ENCODE assay signal across 8 mouse cellular contexts in genomic region chr4:136163448-136163847, GRCm38 (mm10). TPM values are rescaled to one million over a fixed set of nuclear protein-coding genes. Genes with fewer than 3 reads are reported as not detected.
DNase-seq lines count a peak whose midpoint lies in the region; ATAC-seq and TF ChIP-seq lines count a peak whose summit lies in the region.

No protein-coding gene starts in this region.

- DNase-seq in CD4-positive helper T cell, adult 2 months (ENCODE audit: low read depth, low spot score) = peak; percentile 86
- peak; percentile 92 for DNase-seq in brain, embryonic 14.5 days (ENCODE audit: low read depth)
- peak; percentile 83 to 87 for DNase-seq in kidney, postnatal 25 days
- DNase-seq in stomach, postnatal 0 days (ENCODE audit: low spot score) = peak; percentile 89

- H3K4me3 ChIP-seq in forebrain, embryonic 12.5 days (replicated peaks) = no peak overlapping the region
- no peak overlapping the region for H3K4me3 ChIP-seq in heart, embryonic 16.5 days (ENCODE audit: low read length)
- no peak overlapping the region for H3K4me3 ChIP-seq in liver, embryonic 15.5 days (replicated peaks)
- H3K4me3 ChIP-seq in neural tube, embryonic 12.5 days = no peak overlapping the region
- H3K4me3 ChIP-seq in stomach, postnatal 0 days (ENCODE audit: low read depth, low read length) = no peak overlapping the region

- H3K27ac ChIP-seq in forebrain, embryonic 12.5 days = no peak overlapping the region
- no peak overlapping the region for H3K27ac ChIP-seq in heart, embryonic 16.5 days (ENCODE audit: low read length)
- H3K27ac ChIP-seq in liver, embryonic 15.5 days (replicated peaks) = no peak overlapping the region; the same call in 1 of the 2 replicates
- no peak overlapping the region for H3K27ac ChIP-seq in neural tube, embryonic 12.5 days
- H3K27ac ChIP-seq in stomach, postnatal 0 days (replicated peaks) = no peak overlapping the region

- 4% methylated on average over 11 of the region's 11 CpGs for WGBS in forebrain, embryonic 12.5 days
- 2% methylated on average over 11 of the region's 11 CpGs for WGBS in heart, embryonic 16.5 days
- WGBS in liver, embryonic 15.5 days (ENCODE audit: insufficient replicate concordance) = 1% methylated on average over 11 of the region's 11 CpGs
- WGBS in neural tube, embryonic 12.5 days = 3% methylated on average over 11 of the region's 11 CpGs
- under 1% methylated on average over 11 of the region's 11 CpGs for WGBS in stomach, postnatal 0 days

- H3K9me3 ChIP-seq in forebrain, embryonic 12.5 days = no peaks in the 10 kb centered on the region
- H3K9me3 ChIP-seq in heart, embryonic 16.5 days (replicated peaks; ENCODE audit: control insufficient read depth, low read length) = no peaks in the 10 kb centered on the region
- H3K9me3 ChIP-seq in liver, embryonic 15.5 days (replicated peaks) = no peaks in the 10 kb centered on the region
- no peaks in the 10 kb centered on the region for H3K9me3 ChIP-seq in neural tube, embryonic 12.5 days
- H3K9me3 ChIP-seq in stomach, postnatal 0 days (ENCODE audit: control insufficient read depth, low read length) = no peaks in the 10 kb centered on the region

- TF ChIP-seq EP300 in stomach, postnatal 0 days (optimal IDR thresholded peaks at IDR 0.05) = no peak

- H3K27me3 ChIP-seq in forebrain, embryonic 12.5 days = no peaks in the 10 kb centered on the region
- no peaks in the 10 kb centered on the region for H3K27me3 ChIP-seq in heart, embryonic 16.5 days (ENCODE audit: control insufficient read depth, insufficient read depth, low read length)
- H3K27me3 ChIP-seq in liver, embryonic 15.5 days = peaks cover 10% of the 10 kb centered on the region; the same call in 1 of the 2 replicates
- no peaks in the 10 kb centered on the region for H3K27me3 ChIP-seq in neural tube, embryonic 12.5 days (replicated peaks)
- H3K27me3 ChIP-seq in stomach, postnatal 0 days (ENCODE audit: control insufficient read depth, insufficient read depth, low read length) = no peaks in the 10 kb centered on the region

- peak; percentile 31; the same call in 1 of the 2 replicates for ATAC-seq in forebrain, embryonic 12.5 days (ENCODE audit: low FRiP score)
- 0 out of 2 replicates have a peak, but pooled peaks have one; percentile 50 for ATAC-seq in heart, embryonic 16.5 days (replicated peaks; ENCODE audit: extremely low read depth, insufficient read depth, low FRiP score)
- ATAC-seq in liver, embryonic 15.5 days (ENCODE audit: insufficient read depth) = peak; percentile 73
- ATAC-seq in neural tube, embryonic 12.5 days (ENCODE audit: low FRiP score, low read depth) = 0 out of 2 replicates have a peak, but pooled peaks have one; percentile 58
- peak; percentile 68 for ATAC-seq in stomach, postnatal 0 days (ENCODE audit: low FRiP score, low TSS enrichment)

- H3K36me3 ChIP-seq in forebrain, embryonic 12.5 days (replicated peaks) = no peaks in the 10 kb centered on the region
- no peaks in the 10 kb centered on the region for H3K36me3 ChIP-seq in heart, embryonic 16.5 days (ENCODE audit: control insufficient read depth, insufficient read depth)
- H3K36me3 ChIP-seq in liver, embryonic 15.5 days (replicated peaks) = no peaks in the 10 kb centered on the region
- no peaks in the 10 kb centered on the region for H3K36me3 ChIP-seq in neural tube, embryonic 12.5 days
- no peaks in the 10 kb centered on the region for H3K36me3 ChIP-seq in stomach, postnatal 0 days (ENCODE audit: control insufficient read depth, insufficient read depth, low read length)

- no peak for TF ChIP-seq POLR2A in brain, embryonic 14.5 days (IDR thresholded peaks at IDR 0.05; ENCODE audit: borderline replicate concordance, extremely low read depth, insufficient read depth, insufficient read length, poor library complexity, severe bottlenecking)

- peaks cover 19% of the 10 kb centered on the region for H3K4me1 ChIP-seq in forebrain, embryonic 12.5 days
- peaks cover 3% of the 10 kb centered on the region; the same call in 1 of the 2 replicates for H3K4me1 ChIP-seq in heart, embryonic 16.5 days (ENCODE audit: control insufficient read depth, insufficient read depth, low read length)
- H3K4me1 ChIP-seq in liver, embryonic 15.5 days (replicated peaks) = peaks cover 22% of the 10 kb centered on the region
- H3K4me1 ChIP-seq in neural tube, embryonic 12.5 days = peaks cover 15% of the 10 kb centered on the region
- H3K4me1 ChIP-seq in stomach, postnatal 0 days (replicated peaks; ENCODE audit: control insufficient read depth, insufficient read depth) = no peaks in the 10 kb centered on the region

- no peak overlapping the region for H3K9ac ChIP-seq in forebrain, embryonic 12.5 days
- no peak overlapping the region for H3K9ac ChIP-seq in heart, embryonic 16.5 days (ENCODE audit: low read length)
- no peak overlapping the region for H3K9ac ChIP-seq in liver, embryonic 15.5 days
- H3K9ac ChIP-seq in neural tube, embryonic 12.5 days = no peak overlapping the region
- H3K9ac ChIP-seq in stomach, postnatal 0 days (ENCODE audit: low read length) = no peak overlapping the region

- TF ChIP-seq CTCF in brain, embryonic 14.5 days (IDR thresholded peaks at IDR 0.05; ENCODE audit: borderline replicate concordance, extremely low read depth, insufficient read depth, insufficient read length) = peak; percentile 96
- peak; percentile 99 for TF ChIP-seq CTCF in stomach, postnatal 0 days (IDR thresholded peaks at IDR 0.05; ENCODE audit: low read depth)

- H3K4me2 ChIP-seq in forebrain, embryonic 12.5 days = no peak overlapping the region; the same call in 1 of the 2 replicates
- no peak overlapping the region for H3K4me2 ChIP-seq in heart, embryonic 16.5 days (ENCODE audit: low read depth, low read length)
- H3K4me2 ChIP-seq in liver, embryonic 15.5 days = no peak overlapping the region
- H3K4me2 ChIP-seq in neural tube, embryonic 12.5 days (replicated peaks) = 0 out of 2 replicates have a peak overlapping the region, but pooled peaks have one; percentile 18
- no peak overlapping the region for H3K4me2 ChIP-seq in stomach, postnatal 0 days (replicated peaks; ENCODE audit: low read depth)

RNA-seq across cellular contexts. Expression of gene E2f2, which starts 8.7 kb away (rescaled TPM):
- polyA plus RNA-seq in brain, embryonic 14.5 days (2012; rRNA removed) = 3.5 and 5.1 TPM in 2 replicates
- polyA plus RNA-seq in forebrain, embryonic 12.5 days (2016; fragmentation: Nextera tagmentation; extraction: Ambion mirVana) = 13.4 and 14.6 TPM in 2 replicates
- 8.6 and 11.0 TPM in 2 replicates for polyA plus RNA-seq in heart, embryonic 16.5 days (2015; fragmentation: Nextera tagmentation; extraction: Ambion mirVana)
- 85.3 and 95.6 TPM in 2 replicates for polyA plus RNA-seq in liver, embryonic 15.5 days (2015; fragmentation: Nextera tagmentation; extraction: Ambion mirVana)
- polyA plus RNA-seq in neural tube, embryonic 12.5 days (2016; fragmentation: Nextera tagmentation; extraction: Ambion mirVana) = 9.5 and 10.4 TPM in 2 replicates
- polyA plus RNA-seq in stomach, postnatal 0 days (2015; fragmentation: Nextera tagmentation; extraction: Ambion mirVana) = 0.91 and 1.5 TPM in 2 replicates

RNA-seq across cellular contexts. Expression of gene Id3, which starts 20.2 kb away (rescaled TPM):
- polyA plus RNA-seq in brain, embryonic 14.5 days (2012; rRNA removed) = 105 and 107 TPM in 2 replicates
- polyA plus RNA-seq in forebrain, embryonic 12.5 days (2016; fragmentation: Nextera tagmentation; extraction: Ambion mirVana) = 173 and 228 TPM in 2 replicates
- 218 and 262 TPM in 2 replicates for polyA plus RNA-seq in heart, embryonic 16.5 days (2015; fragmentation: Nextera tagmentation; extraction: Ambion mirVana)
- 41.3 and 42.6 TPM in 2 replicates for polyA plus RNA-seq in liver, embryonic 15.5 days (2015; fragmentation: Nextera tagmentation; extraction: Ambion mirVana)
- polyA plus RNA-seq in neural tube, embryonic 12.5 days (2016; fragmentation: Nextera tagmentation; extraction: Ambion mirVana) = 325 and 330 TPM in 2 replicates
- polyA plus RNA-seq in stomach, postnatal 0 days (2015; fragmentation: Nextera tagmentation; extraction: Ambion mirVana) = 201 and 224 TPM in 2 replicates

RNA-seq across cellular contexts. Expression of gene Asap3, which starts 42.7 kb away (rescaled TPM):
- 4.2 and 6.2 TPM in 2 replicates for polyA plus RNA-seq in brain, embryonic 14.5 days (2012; rRNA removed)
- 5.9 and 6.4 TPM in 2 replicates for polyA plus RNA-seq in forebrain, embryonic 12.5 days (2016; fragmentation: Nextera tagmentation; extraction: Ambion mirVana)
- 2.8 and 3.8 TPM in 2 replicates for polyA plus RNA-seq in heart, embryonic 16.5 days (2015; fragmentation: Nextera tagmentation; extraction: Ambion mirVana)
- polyA plus RNA-seq in liver, embryonic 15.5 days (2015; fragmentation: Nextera tagmentation; extraction: Ambion mirVana) = 2.5 and 3.0 TPM in 2 replicates
- polyA plus RNA-seq in neural tube, embryonic 12.5 days (2016; fragmentation: Nextera tagmentation; extraction: Ambion mirVana) = 10.4 and 11.4 TPM in 2 replicates
- 1.6 and 1.9 TPM in 2 replicates for polyA plus RNA-seq in stomach, postnatal 0 days (2015; fragmentation: Nextera tagmentation; extraction: Ambion mirVana)
